Mouse (Mus musculus) kidney, postnatal 10 days (tissue): ENCODE data around the gene Haghl.
A peak's percentile ranks its signal among the peaks of the same experiment; 100 is the strongest.

Experiments used
- DNase-seq: peaks from one replicate; pipeline ENCODE4 v3.0.0; 2021; ENCODE audit warnings: mixed read lengths

Haghl gene

DNA sequence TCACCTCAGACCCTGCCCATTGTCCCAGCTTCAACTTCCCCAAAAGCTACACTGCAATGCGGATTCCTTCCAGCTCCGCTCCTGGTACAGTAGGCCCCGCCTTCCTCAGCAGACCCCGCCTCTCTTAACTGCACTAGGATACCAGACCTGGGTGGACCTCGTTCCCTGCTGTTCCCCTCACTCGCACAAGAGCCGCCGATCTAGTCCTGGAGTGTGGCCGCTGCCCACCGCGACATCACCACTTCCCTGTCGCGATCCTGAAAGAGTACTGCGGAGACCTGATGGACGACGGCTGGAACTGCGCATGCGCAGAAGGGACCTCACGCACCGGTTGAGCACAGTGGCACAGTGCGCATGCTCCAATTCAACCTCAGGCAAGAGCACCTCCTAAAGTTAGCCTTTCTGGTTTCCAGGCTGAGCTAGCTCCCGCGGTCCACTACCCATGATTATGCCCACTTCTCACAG lies at the start of gene Haghl:
TSS of gene Haghl (minus strand) at position 393 of the 465 bp plus-strand sequence.
- DNase-seq, result peak; percentile 98

- DNase-seq, result peak; percentile 34
Observed at GRCm38 (mm10) chr17:25834595-25835222, 49.2 kb upstream of the Haghl start.

DNA sequence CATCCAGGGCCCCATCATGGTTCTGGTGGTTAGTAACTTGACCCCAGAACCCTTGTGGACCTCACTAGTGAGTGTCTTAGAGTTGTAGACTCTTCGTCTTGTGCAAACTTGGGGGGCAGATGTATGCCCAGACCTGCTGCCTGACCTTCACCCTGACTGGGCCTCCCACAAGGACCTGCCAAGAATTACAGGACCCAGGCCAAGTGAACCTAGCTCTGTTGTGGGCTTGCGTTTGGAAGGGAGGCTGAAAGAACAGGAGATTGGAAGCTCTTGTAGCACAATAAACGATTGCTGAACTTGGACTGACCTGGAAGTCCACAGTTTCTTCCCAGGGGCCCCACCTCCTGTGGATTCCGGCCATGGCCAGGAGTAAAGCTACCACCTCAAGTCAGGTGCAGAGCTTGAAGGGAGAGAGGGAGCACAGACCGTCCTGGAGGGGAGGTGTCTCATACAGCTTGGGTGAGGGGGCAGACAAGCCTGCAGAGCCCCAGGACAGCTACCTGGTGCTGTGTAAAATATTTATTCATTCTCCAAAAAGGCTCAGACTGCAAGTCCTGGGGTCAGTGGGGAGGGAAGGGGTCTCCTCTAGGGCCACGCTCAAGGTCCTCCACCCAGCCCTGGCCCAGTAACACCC lies 48.6 kb upstream of the Haghl start:
- peak; percentile 58 for DNase-seq

DNA sequence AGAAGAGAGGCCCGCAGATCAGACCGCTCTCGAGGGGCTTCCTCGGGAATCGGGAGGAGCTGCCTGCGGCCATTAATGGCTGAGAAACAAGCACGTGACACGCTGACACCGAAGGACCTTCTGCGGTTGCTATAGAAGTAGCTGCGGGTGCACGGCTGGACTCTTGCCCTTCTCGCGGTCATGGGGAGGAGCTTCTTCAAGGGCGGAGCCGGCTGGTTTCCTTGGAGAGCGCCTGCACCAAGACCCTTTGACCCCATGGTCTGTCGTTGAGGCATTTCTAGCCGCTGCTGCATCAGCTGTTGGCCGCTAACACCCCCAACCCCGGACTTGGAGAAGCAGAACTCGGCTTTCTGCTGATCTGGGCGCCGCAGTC lies 47.8 kb upstream of the Haghl start, which contains the start of gene Stub1:
TSS of gene Stub1 (minus strand) at position 114 of the 373 bp plus-strand sequence.
- DNase-seq, result peak; percentile 97

GRCm38 (mm10) chr17:25832436-25833290 lies 47.2 kb upstream of the Haghl start:
- peak; percentile 100 for DNase-seq

GRCm38 (mm10) chr17:25831451-25832281 lies 46.2 kb upstream of the Haghl start:
- peak; percentile 57 for DNase-seq

- DNase-seq, result peak; percentile 29
Observed at GRCm38 (mm10) chr17:25830806-25831431, 45.4 kb upstream of the Haghl start.

DNA sequence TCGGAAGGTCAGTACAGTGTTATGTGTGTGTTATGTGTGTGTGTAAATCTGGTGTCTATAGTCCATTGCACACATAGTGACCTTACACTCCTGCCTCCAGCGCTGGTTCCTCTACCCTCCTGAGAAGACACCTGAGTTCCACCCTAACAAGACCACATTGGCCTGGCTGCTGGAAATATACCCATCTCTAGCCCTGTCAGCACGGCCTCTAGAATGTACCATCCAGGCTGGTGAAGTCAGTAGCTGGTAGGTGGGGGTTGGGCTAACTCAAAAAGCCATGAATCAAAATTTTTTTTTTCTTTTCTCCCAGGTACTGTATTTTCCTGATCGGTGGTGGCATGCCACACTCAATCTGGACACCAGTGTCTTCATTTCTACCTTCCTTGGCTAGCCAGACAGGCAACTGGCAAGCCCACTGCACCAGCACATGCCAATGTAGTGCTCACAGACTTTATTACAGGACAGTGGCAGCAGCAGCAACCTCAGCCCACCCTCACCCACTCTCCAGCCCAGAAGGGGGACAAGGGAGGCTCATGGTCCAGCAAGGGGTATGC lies 44.8 kb upstream of the Haghl start:
- peak; percentile 13 for DNase-seq

- peak; percentile 32 for DNase-seq
Observed at GRCm38 (mm10) chr17:25829558-25830017, 44.1 kb upstream of the Haghl start.

GRCm38 (mm10) chr17:25828712-25829557 lies 43.5 kb upstream of the Haghl start, which contains the start of gene Jmjd8:
Gene Jmjd8 (plus strand): TSS chr17:25828867.
- peak; percentile 89 for DNase-seq

DNA sequence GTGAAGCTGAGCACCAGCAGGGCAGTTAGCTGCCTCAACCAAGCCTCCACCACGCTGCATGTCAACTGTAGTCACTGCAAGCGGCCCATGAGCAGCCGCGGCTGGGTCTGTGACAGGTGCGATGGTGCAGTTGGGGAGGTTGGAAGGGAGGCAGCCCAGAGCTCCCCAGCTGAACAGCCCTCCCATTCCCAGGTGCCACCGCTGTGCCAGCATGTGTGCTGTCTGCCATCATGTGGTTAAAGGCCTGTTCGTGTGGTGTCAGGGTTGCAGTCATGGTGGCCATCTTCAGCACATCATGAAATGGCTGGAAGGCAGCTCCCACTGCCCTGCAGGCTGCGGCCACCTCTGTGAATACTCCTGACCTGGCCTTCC lies 42.7 kb upstream of the Haghl start:
- DNase-seq, result peak; percentile 30

DNA sequence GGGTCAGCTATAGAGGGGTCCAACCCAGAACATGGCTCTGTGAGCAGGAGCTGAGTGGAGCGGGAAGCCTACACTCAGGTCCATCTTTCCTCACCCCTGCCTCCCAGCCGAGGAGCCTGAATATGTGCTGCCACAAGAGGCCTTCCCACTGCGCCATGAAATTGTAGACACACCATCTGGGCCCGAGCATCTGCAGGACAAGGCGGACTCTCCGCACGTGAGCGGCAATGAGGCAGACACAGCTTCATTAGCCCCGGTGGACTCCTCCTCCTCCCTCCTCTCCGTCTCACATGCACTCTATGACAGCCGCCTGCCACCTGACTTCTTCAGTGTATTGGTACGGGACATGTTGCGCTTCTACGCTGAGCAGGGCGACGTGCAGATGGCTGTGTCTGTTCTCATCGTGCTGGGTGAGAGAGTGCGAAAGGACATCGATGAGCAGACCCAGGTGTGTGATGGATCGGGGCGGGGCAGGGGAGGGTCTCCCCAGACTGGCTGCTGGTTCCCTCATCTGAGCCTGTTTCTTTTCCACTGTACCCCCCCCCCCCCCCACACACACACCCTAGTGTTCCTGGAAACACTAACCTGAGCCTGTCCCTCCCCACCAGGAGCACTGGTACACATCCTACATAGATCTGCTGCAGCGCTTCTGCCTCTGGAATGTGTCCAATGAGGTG lies 42.2 kb upstream of the Haghl start:
- peak; percentile 25 for DNase-seq

DNA sequence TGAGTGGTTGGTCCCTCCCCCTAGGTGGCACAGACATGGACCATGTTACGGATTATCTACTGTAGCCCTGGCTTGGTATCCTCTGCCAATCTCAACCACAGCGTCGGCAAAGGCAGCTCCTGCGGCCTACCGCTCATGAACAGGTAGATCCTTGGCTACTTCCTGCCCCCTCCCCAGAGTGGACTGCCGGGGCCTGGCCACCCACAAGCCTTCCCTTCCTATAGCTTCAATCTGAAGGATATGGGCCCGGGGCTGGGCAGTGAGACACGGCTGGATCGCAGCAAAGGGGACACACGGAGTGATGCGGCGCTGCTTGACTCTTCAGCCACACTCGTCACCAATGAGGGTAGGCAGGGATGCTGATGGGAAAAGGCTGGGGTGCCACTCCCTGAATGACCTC lies 41.5 kb upstream of the Haghl start:
- no peak for DNase-seq

GRCm38 (mm10) chr17:25825984-25826570 lies 40.6 kb upstream of the Haghl start:
- no peak for DNase-seq

- DNase-seq, result peak; percentile 16
Observed at GRCm38 (mm10) chr17:25825311-25825710, 39.8 kb upstream of the Haghl start.

DNA sequence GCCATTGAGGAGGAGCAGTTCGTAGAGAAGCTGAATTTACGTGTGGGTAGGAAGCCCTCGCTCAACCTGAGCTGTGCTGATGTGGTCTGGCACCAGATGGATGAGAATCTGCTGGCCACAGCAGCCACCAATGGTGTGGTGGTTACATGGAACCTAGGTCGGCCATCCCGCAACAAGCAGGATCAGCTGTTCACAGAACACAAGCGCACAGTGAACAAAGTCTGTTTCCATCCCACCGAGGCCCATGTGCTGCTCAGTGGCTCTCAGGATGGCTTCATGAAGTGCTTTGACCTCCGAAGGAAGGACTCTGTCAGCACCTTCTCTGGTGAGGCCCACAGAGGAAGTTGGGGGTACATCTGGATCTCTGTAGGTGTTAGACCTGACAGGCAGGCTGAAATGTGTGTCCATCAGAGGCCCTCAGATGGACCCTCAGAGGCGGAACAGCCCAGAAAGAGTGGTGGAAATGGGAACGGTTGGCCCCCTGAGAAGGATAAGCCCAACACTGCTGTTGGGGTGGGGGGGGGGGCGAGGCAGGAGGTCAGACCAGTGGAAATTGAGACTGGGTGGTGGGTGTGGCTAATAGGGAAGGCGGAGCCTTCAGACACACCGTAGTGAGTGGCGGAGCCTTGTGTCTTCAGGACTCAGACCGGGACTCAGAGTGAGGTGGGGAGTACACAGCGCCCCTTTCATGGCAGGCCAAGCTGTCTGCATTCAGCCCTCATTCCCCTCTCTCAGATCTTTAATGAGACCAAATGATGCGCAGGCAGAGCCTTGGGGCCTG lies 39.1 kb upstream of the Haghl start:
- no peak for DNase-seq

DNA sequence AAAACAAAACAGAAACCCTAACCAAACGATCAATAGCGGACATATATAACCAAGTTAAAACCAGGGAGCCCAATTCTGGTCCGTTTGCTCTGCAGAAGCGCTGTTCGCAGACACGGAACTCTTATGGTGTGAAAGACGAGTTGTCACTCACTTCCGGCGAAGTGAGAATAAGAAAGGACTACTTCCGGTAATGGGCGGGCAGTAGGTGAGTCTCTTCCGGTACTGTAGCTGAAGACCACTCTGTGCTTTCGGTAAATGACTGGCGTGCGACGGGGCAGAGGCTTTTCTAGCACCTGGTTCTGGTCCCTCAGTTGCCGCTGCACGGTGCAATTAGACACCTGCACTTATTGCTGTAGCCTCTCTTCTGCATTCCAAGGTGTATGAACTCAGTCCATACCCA lies 38.0 kb upstream of the Haghl start, which contains the start of gene Wdr24:
TSS of gene Wdr24 (plus strand) at position 176 of the 400 bp plus-strand sequence.
- DNase-seq, result peak; percentile 81
